Mouse (Mus musculus) thymus, adult 2 months (tissue): ENCODE measurements around the gene Stx2.

Experiments
- CTCF ChIP-seq: fragments of 200-500 bp; IDR thresholded peaks from 2 replicates; pipeline ENCODE4 v1.5.1; 2012; ENCODE audit warnings: mild to moderate bottlenecking, control low read depth, low read length, moderate library complexity, borderline replicate concordance; ENCODE audit not compliant: control insufficient read depth, poor library complexity, insufficient read depth; ENCODE audit errors: extremely low read depth
- POLR2A ChIP-seq: fragments of 200-500 bp; IDR thresholded peaks from 2 replicates; pipeline ENCODE4 v1.6.1; 2012; ENCODE audit warnings: mild to moderate bottlenecking, low read length, control low read depth, moderate library complexity; ENCODE audit not compliant: control insufficient read depth, poor library complexity, insufficient read depth; ENCODE audit errors: extremely low read depth

- TF ChIP-seq POLR2A (no peak), CTCF (no peak)
These were observed 27.5 kb downstream of the Stx2 start for GRCm38 (mm10) chr5:128980857-128981256.
